Mouse (Mus musculus): ENCODE measurements around the gene Trove2. TPM values are rescaled to one million over a fixed set of nuclear protein-coding genes. Genes with fewer than 3 reads are reported as not detected.
A peak's percentile ranks its signal among the peaks of the same experiment; 100 is the strongest.

Trove2 gene
- polyA plus RNA-seq, 1 experiment from 2014 or later, result 35.8 TPM

GRCm38 (mm10) chr1:143701736-143702135 lies 75.1 kb downstream of the Trove2 start:
- WGBS, result under 1% methylated on average over 13 of the region's 13 CpGs
- Histone ChIP-seq H3K4me1 (peaks cover 3% of the 10 kb centered on the region; the same call in 1 of the 2 replicates), H3K4me3 (peak overlapping the region; percentile 81), H3K27me3 (replicated peaks) (no peaks in the 10 kb centered on the region), H3K9me3 (no peaks in the 10 kb centered on the region), H3K9ac (peak overlapping the region; percentile 80), H3K36me3 (peaks cover 10% of the 10 kb centered on the region), H3K27ac (no peak overlapping the region), H3K4me2 (replicated peaks) (peak overlapping the region; percentile 71)
- no peak for ATAC-seq (ENCODE audit: low FRiP score, low read depth)

Other genes starting within 250 kb of the Trove2 start
- gene B3galt2, start 136.4 kb downstream of the Trove2 start, polyA plus RNA-seq (2016; fragmentation: Nextera tagmentation; extraction: Ambion mirVana), result 1.7 and 2.0 TPM in 2 replicates
- 33.3 and 35.5 TPM in 2 replicates for gene Cdc73, start 74.2 kb downstream of the Trove2 start, polyA plus RNA-seq (2016; fragmentation: Nextera tagmentation; extraction: Ambion mirVana)
- 136 and 138 TPM in 2 replicates for gene Glrx2, start 60.7 kb downstream of the Trove2 start, polyA plus RNA-seq (2016; fragmentation: Nextera tagmentation; extraction: Ambion mirVana)
- 74.6 and 77.7 TPM in 2 replicates for gene Uchl5, start 204 bp upstream of the Trove2 start, polyA plus RNA-seq (2016; fragmentation: Nextera tagmentation; extraction: Ambion mirVana)
- 77.2 and 83.4 TPM in 2 replicates for gene Rgs2, start 227.1 kb upstream of the Trove2 start, polyA plus RNA-seq (2016; fragmentation: Nextera tagmentation; extraction: Ambion mirVana)

All from neural tube, embryonic 12.5 days (tissue).